Mouse (Mus musculus) forebrain, embryonic 16.5 days (tissue): ENCODE results near the gene Nfat5. TPM values are rescaled to one million over a fixed set of nuclear protein-coding genes. Genes with fewer than 3 reads are reported as not detected.
A peak's percentile ranks its signal among the peaks of the same experiment; 100 is the strongest.

ENCODE experiments used
- ATAC-seq: fragments of 200-750 bp; cut with Nextera tagmentation; 2 replicates; pipeline ENCODE4 v1.8.0; 2017; ENCODE audit warnings: mild to moderate bottlenecking, moderate library complexity
- H3K27ac ChIP-seq: fragments of 300-500 bp; sonication (generic); 2 replicates; pipeline ENCODE4 v1.5.1; 2014; ENCODE audit warnings: low read length, control low read depth
- H3K27me3 ChIP-seq: fragments of 300-500 bp; sonication (generic); replicated peaks from 2 replicates; pipeline ENCODE4 v1.6.1; 2014; ENCODE audit warnings: low read length; ENCODE audit not compliant: control insufficient read depth, insufficient read depth
- H3K36me3 ChIP-seq: fragments of 300-500 bp; sonication (generic); 2 replicates; pipeline ENCODE4 v1.6.1; 2014; ENCODE audit not compliant: control insufficient read depth, insufficient read depth
- H3K4me1 ChIP-seq: fragments of 300-500 bp; sonication (generic); replicated peaks from 2 replicates; pipeline ENCODE4 v1.6.1; 2014; ENCODE audit warnings: low read length; ENCODE audit not compliant: control insufficient read depth, insufficient read depth
- H3K4me2 ChIP-seq: fragments of 300-500 bp; sonication (generic); 2 replicates; pipeline ENCODE4 v1.6.1; 2014; ENCODE audit warnings: mild to moderate bottlenecking, low read length, control low read depth
- H3K4me3 ChIP-seq: fragments of 300-500 bp; sonication (generic); replicated peaks from 2 replicates; pipeline ENCODE4 v1.5.1; 2014; ENCODE audit warnings: mild to moderate bottlenecking, low read length, control low read depth
- H3K9ac ChIP-seq: fragments of 300-500 bp; sonication (generic); replicated peaks from 2 replicates; pipeline ENCODE4 v1.6.1; 2014; ENCODE audit warnings: low read depth, low read length, control low read depth
- H3K9me3 ChIP-seq: fragments of 300-500 bp; sonication (generic); 2 replicates; pipeline ENCODE4 v1.6.1; 2016; ENCODE audit warnings: low read length; ENCODE audit not compliant: control insufficient read depth
- WGBS: fragments of 180-500 bp; shearing (Covaris S2); extraction: QIAGEN DNeasy Blood & Tissue Kit; methylation state at CpG from one replicate; pipeline ENCODE4 v1.1.7; 2014; 5-methylcytosine and 5-hydroxymethylcytosine counted together
- polyA plus RNA-seq: library from polyadenylated mRNA; unstranded; fragments of >200 nt; fragmentation: Nextera tagmentation; extraction: Ambion mirVana; gene quantifications from 2 replicates; pipeline ENCODE4 v1.2.1, GENCODE M21; 2015

The Nfat5 gene
- polyA plus RNA-seq, 1 experiment from 2014 or later: 11.8 TPM

- no peak for ATAC-seq
- Histone ChIP-seq H3K4me1 (peaks cover 10% of the 10 kb centered on the region), H3K9me3 (no peaks in the 10 kb centered on the region), H3K4me3 (no peak overlapping the region), H3K4me2 (no peak overlapping the region), H3K27ac (no peak overlapping the region), H3K36me3 (no peaks in the 10 kb centered on the region), H3K27me3 (0 out of 2 replicates have a peak, but pooled peaks cover 5% of the 10 kb centered on the region), H3K9ac (no peak overlapping the region)
- WGBS: 30% methylated on average over 3 of the region's 3 CpGs
Measured at GRCm38 (mm10) chr8:107386642-107387041, 93.4 kb downstream of the Nfat5 start.

GRCm38 (mm10) chr8:107387861-107388260, 94.6 kb downstream of the Nfat5 start:
- Histone ChIP-seq H3K9me3 (no peaks in the 10 kb centered on the region), H3K36me3 (no peaks in the 10 kb centered on the region), H3K4me2 (no peak overlapping the region), H3K4me1 (peaks cover 10% of the 10 kb centered on the region), H3K9ac (no peak overlapping the region), H3K27ac (no peak overlapping the region), H3K27me3 (peaks cover 7% of the 10 kb centered on the region; the same call in 1 of the 2 replicates), H3K4me3 (no peak overlapping the region)
- no peak for ATAC-seq
- WGBS: 64% methylated on average over 5 of the region's 5 CpGs

GRCm38 (mm10) chr8:107389557-107389956, 96.3 kb downstream of the Nfat5 start:
- no peak overlapping the region for H3K9ac ChIP-seq
- no peak overlapping the region for H3K4me2 ChIP-seq
- H3K36me3 ChIP-seq: no peaks in the 10 kb centered on the region
- H3K4me1 ChIP-seq: peaks cover 10% of the 10 kb centered on the region
- H3K27me3 ChIP-seq: peaks cover 8% of the 10 kb centered on the region; the same call in 1 of the 2 replicates
- no peak overlapping the region for H3K27ac ChIP-seq
- WGBS: 25% methylated on average over 8 of the region's 8 CpGs
- no peak overlapping the region for H3K4me3 ChIP-seq
- peak; percentile 71 for ATAC-seq
- H3K9me3 ChIP-seq: no peaks in the 10 kb centered on the region

GRCm38 (mm10) chr8:107390476-107391135, 97.3 kb downstream of the Nfat5 start:
- Histone ChIP-seq H3K36me3 (no peaks in the 10 kb centered on the region), H3K27me3 (peaks cover 8% of the 10 kb centered on the region; the same call in 1 of the 2 replicates), H3K9me3 (no peaks in the 10 kb centered on the region), H3K4me3 (no peak overlapping the region), H3K4me1 (peaks cover 10% of the 10 kb centered on the region), H3K9ac (no peak overlapping the region), H3K27ac (no peak overlapping the region), H3K4me2 (no peak overlapping the region)
- WGBS: 90% methylated on average over 16 of the region's 16 CpGs
- ATAC-seq: no peak

- Histone ChIP-seq H3K4me2 (no peak overlapping the region), H3K36me3 (no peaks in the 10 kb centered on the region), H3K27me3 (peaks cover 8% of the 10 kb centered on the region; the same call in 1 of the 2 replicates), H3K4me1 (peaks cover 10% of the 10 kb centered on the region), H3K9me3 (no peaks in the 10 kb centered on the region), H3K27ac (no peak overlapping the region), H3K4me3 (no peak overlapping the region), H3K9ac (no peak overlapping the region)
- 67% methylated on average over 4 of the region's 4 CpGs for WGBS
- no peak for ATAC-seq
Measured at GRCm38 (mm10) chr8:107391136-107391516, 97.9 kb downstream of the Nfat5 start.

- no peak for ATAC-seq
- Histone ChIP-seq H3K9me3 (no peaks in the 10 kb centered on the region), H3K4me3 (no peak overlapping the region), H3K4me1 (peaks cover 4% of the 10 kb centered on the region; the same call in 1 of the 2 replicates), H3K4me2 (no peak overlapping the region), H3K27ac (no peak overlapping the region), H3K9ac (no peak overlapping the region), H3K27me3 (peaks cover 8% of the 10 kb centered on the region; the same call in 1 of the 2 replicates), H3K36me3 (no peaks in the 10 kb centered on the region)
Measured at GRCm38 (mm10) chr8:107395397-107395796, 102.1 kb downstream of the Nfat5 start.

GRCm38 (mm10) chr8:107396106-107396670, 102.9 kb downstream of the Nfat5 start:
- Histone ChIP-seq H3K27ac (no peak overlapping the region), H3K9ac (no peak overlapping the region), H3K4me2 (no peak overlapping the region), H3K36me3 (no peaks in the 10 kb centered on the region), H3K4me1 (peaks cover 4% of the 10 kb centered on the region; the same call in 1 of the 2 replicates), H3K4me3 (no peak overlapping the region), H3K27me3 (peaks cover 3% of the 10 kb centered on the region; the same call in 1 of the 2 replicates), H3K9me3 (no peaks in the 10 kb centered on the region)
- WGBS: 93% methylated on average over 10 of the region's 10 CpGs
- ATAC-seq: no peak

- Histone ChIP-seq H3K9me3 (no peaks in the 10 kb centered on the region), H3K27ac (no peak overlapping the region), H3K4me1 (peaks cover 4% of the 10 kb centered on the region), H3K9ac (no peak overlapping the region), H3K36me3 (no peaks in the 10 kb centered on the region), H3K4me2 (no peak overlapping the region), H3K27me3 (peaks cover 3% of the 10 kb centered on the region; the same call in 1 of the 2 replicates), H3K4me3 (no peak overlapping the region)
- no peak for ATAC-seq
- WGBS: 61% methylated on average over 12 of the region's 12 CpGs
Measured at GRCm38 (mm10) chr8:107397665-107398064, 104.4 kb downstream of the Nfat5 start.

GRCm38 (mm10) chr8:107399495-107399894, 106.2 kb downstream of the Nfat5 start:
- ATAC-seq: no peak

More at GRCm38 (mm10) chr8:107399495-107399894, 106.2 kb downstream of the Nfat5 start:
- Histone ChIP-seq H3K9ac (no peak overlapping the region), H3K4me2 (no peak overlapping the region), H3K27me3 (no peaks in the 10 kb centered on the region), H3K4me3 (no peak overlapping the region), H3K36me3 (no peaks in the 10 kb centered on the region), H3K27ac (no peak overlapping the region), H3K4me1 (peaks cover 14% of the 10 kb centered on the region), H3K9me3 (no peaks in the 10 kb centered on the region)
- 30% methylated on average over 9 of the region's 9 CpGs for WGBS
